Mouse (Mus musculus) embryonic facial prominence, embryonic 10.5 days (tissue): Measurements from ENCODE around the gene Gpn2. TPM values are rescaled to one million over a fixed set of nuclear protein-coding genes. Genes with fewer than 3 reads are reported as not detected.

ENCODE experiments used
- DNase-seq: peaks from one replicate; pipeline ENCODE4 v3.0.0-alpha.2; 2017; ENCODE audit warnings: low spot score
- H3K27ac ChIP-seq: fragments of 300-500 bp; sonication (generic); replicated peaks from 2 replicates; pipeline ENCODE4 v1.5.1; 2016; ENCODE audit warnings: mild to moderate bottlenecking
- H3K27me3 ChIP-seq: fragments of 300-500 bp; sonication (generic); replicated peaks from 2 replicates; pipeline ENCODE4 v1.6.1; 2016; ENCODE audit warnings: low read depth, mild to moderate bottlenecking; ENCODE audit not compliant: poor library complexity, severe bottlenecking
- H3K36me3 ChIP-seq: fragments of 300-500 bp; sonication (generic); replicated peaks from 2 replicates; pipeline ENCODE4 v1.6.1; 2016; ENCODE audit warnings: mild to moderate bottlenecking, moderate library complexity
- H3K4me1 ChIP-seq: fragments of 300-500 bp; sonication (generic); 2 replicates; pipeline ENCODE4 v1.6.1; 2016
- H3K4me3 ChIP-seq: fragments of 300-500 bp; sonication (generic); 2 replicates; pipeline ENCODE4 v1.5.1; 2016; ENCODE audit warnings: mild to moderate bottlenecking, moderate library complexity
- H3K9me3 ChIP-seq: fragments of 300-500 bp; sonication (generic); 2 replicates; pipeline ENCODE4 v1.6.1; 2016; ENCODE audit warnings: mild to moderate bottlenecking
- WGBS: fragments of 180-500 bp; shearing (Covaris S2); methylation state at CpG from one replicate; pipeline ENCODE4 v1.1.7; 2016; 5-methylcytosine and 5-hydroxymethylcytosine counted together
- polyA plus RNA-seq: library from polyadenylated mRNA; unstranded; fragments of >200 nt; fragmentation: Nextera tagmentation; extraction: Ambion mirVana; gene quantifications from 2 replicates; pipeline ENCODE4 v1.2.1, GENCODE M21; 2016

The Gpn2 gene
- 29.4 and 30.9 TPM in 2 replicates for polyA plus RNA-seq

GRCm38 (mm10) chr4:133584059-133584951 is at the start of gene Gpn2:
Gene Gpn2, plus strand, starts transcription at chr4:133584362.
- DNase-seq = peak; percentile 85
- no peaks in the 10 kb centered on the region for H3K27me3 ChIP-seq
- peaks cover 74% of the 10 kb centered on the region for H3K36me3 ChIP-seq
- 3% methylated on average over 65 of the region's 65 CpGs for WGBS
- peak within 1 kb of the TSS; percentile 97 for H3K4me3 ChIP-seq
- H3K27ac ChIP-seq = peak within 1 kb of the TSS; percentile 85
- no peaks in the 10 kb centered on the region for H3K9me3 ChIP-seq
- peaks cover 18% of the 10 kb centered on the region for H3K4me1 ChIP-seq

- no peak overlapping the region for H3K27ac ChIP-seq
- H3K27me3 ChIP-seq = no peaks in the 10 kb centered on the region
- peaks cover 100% of the 10 kb centered on the region for H3K36me3 ChIP-seq
- DNase-seq = no peak
- no peaks in the 10 kb centered on the region for H3K4me1 ChIP-seq
- H3K9me3 ChIP-seq = no peaks in the 10 kb centered on the region
- WGBS = 89% methylated on average over 3 of the region's 3 CpGs
- no peak overlapping the region for H3K4me3 ChIP-seq
These were observed 48.1 kb upstream of the Gpn2 start for GRCm38 (mm10) chr4:133536081-133536480.

GRCm38 (mm10) chr4:133536652-133537051 is 47.5 kb upstream of the Gpn2 start:
- WGBS = 93% methylated on average over 5 of the region's 5 CpGs
- Histone ChIP-seq H3K27me3 (no peaks in the 10 kb centered on the region), H3K4me3 (no peak overlapping the region), H3K27ac (no peak overlapping the region), H3K9me3 (no peaks in the 10 kb centered on the region), H3K36me3 (peaks cover 100% of the 10 kb centered on the region), H3K4me1 (no peaks in the 10 kb centered on the region)
- DNase-seq = no peak

- Histone ChIP-seq H3K36me3 (peaks cover 38% of the 10 kb centered on the region), H3K4me1 (peaks cover 23% of the 10 kb centered on the region), H3K4me3 (peak within 1 kb of the TSS; percentile 97), H3K27me3 (no peaks in the 10 kb centered on the region), H3K9me3 (no peaks in the 10 kb centered on the region), H3K27ac (peak within 1 kb of the TSS; percentile 92)
- WGBS = under 1% methylated on average over 77 of the region's 77 CpGs
- DNase-seq = peak; percentile 98
These were observed 38.6 kb upstream of the Gpn2 start, which contains the start of gene Nudc for GRCm38 (mm10) chr4:133545272-133546231. Gene Nudc, minus strand, starts transcription at chr4:133545996.

GRCm38 (mm10) chr4:133552029-133552428 is 32.1 kb upstream of the Gpn2 start:
- WGBS = 86% methylated on average over 1 of the region's 1 CpGs
- H3K36me3 ChIP-seq = no peaks in the 10 kb centered on the region
- H3K27ac ChIP-seq = no peak overlapping the region
- DNase-seq = no peak
- H3K27me3 ChIP-seq = peaks cover 27% of the 10 kb centered on the region
- H3K4me3 ChIP-seq = no peak overlapping the region
- H3K4me1 ChIP-seq = peaks cover 7% of the 10 kb centered on the region
- H3K9me3 ChIP-seq = no peaks in the 10 kb centered on the region

- H3K36me3 ChIP-seq = no peaks in the 10 kb centered on the region
- no peak within 1 kb of the TSS for H3K27ac ChIP-seq
- H3K27me3 ChIP-seq = peaks cover 27% of the 10 kb centered on the region
- no peak within 1 kb of the TSS for H3K4me3 ChIP-seq
- no peaks in the 10 kb centered on the region for H3K9me3 ChIP-seq
- peaks cover 15% of the 10 kb centered on the region for H3K4me1 ChIP-seq
- DNase-seq = no peak
- 74% methylated on average over 10 of the region's 10 CpGs for WGBS
These were observed 31.3 kb upstream of the Gpn2 start, which contains the start of gene Nr0b2 for GRCm38 (mm10) chr4:133552768-133553447. Gene Nr0b2, plus strand, starts transcription at chr4:133553376.

- peaks cover 15% of the 10 kb centered on the region for H3K4me1 ChIP-seq
- no peaks in the 10 kb centered on the region for H3K36me3 ChIP-seq
- H3K27ac ChIP-seq = no peak overlapping the region
- no peak overlapping the region for H3K4me3 ChIP-seq
- WGBS = 78% methylated on average over 19 of the region's 19 CpGs
- no peaks in the 10 kb centered on the region for H3K9me3 ChIP-seq
- no peak for DNase-seq
- H3K27me3 ChIP-seq = peaks cover 27% of the 10 kb centered on the region
These were observed 30.5 kb upstream of the Gpn2 start for GRCm38 (mm10) chr4:133553448-133554330.

- WGBS = 27% methylated on average over 10 of the region's 10 CpGs
- DNase-seq = no peak
These were observed 27.0 kb upstream of the Gpn2 start for GRCm38 (mm10) chr4:133557041-133557717.

GRCm38 (mm10) chr4:133559846-133560245 is 24.3 kb upstream of the Gpn2 start:
- H3K27me3 ChIP-seq = peaks cover 6% of the 10 kb centered on the region; the same call in 1 of the 2 replicates
- H3K36me3 ChIP-seq = no peaks in the 10 kb centered on the region
- peaks cover 5% of the 10 kb centered on the region; the same call in 1 of the 2 replicates for H3K9me3 ChIP-seq
- H3K4me3 ChIP-seq = no peak overlapping the region
- H3K4me1 ChIP-seq = peaks cover 9% of the 10 kb centered on the region
- DNase-seq = no peak
- WGBS = 82% methylated on average over 4 of the region's 4 CpGs
- H3K27ac ChIP-seq = no peak overlapping the region

More at GRCm38 (mm10) chr4:133557041-133557717, 27.0 kb upstream of the Gpn2 start:
- H3K27ac ChIP-seq = no peak overlapping the region
- H3K36me3 ChIP-seq = no peaks in the 10 kb centered on the region
- H3K4me1 ChIP-seq = peaks cover 15% of the 10 kb centered on the region
- H3K4me3 ChIP-seq = no peak overlapping the region
- peaks cover 16% of the 10 kb centered on the region for H3K27me3 ChIP-seq
- H3K9me3 ChIP-seq = no peaks in the 10 kb centered on the region

GRCm38 (mm10) chr4:133561622-133562021 is 22.5 kb upstream of the Gpn2 start:
- peaks cover 9% of the 10 kb centered on the region for H3K4me1 ChIP-seq
- H3K36me3 ChIP-seq = no peaks in the 10 kb centered on the region
- 78% methylated on average over 4 of the region's 4 CpGs for WGBS
- DNase-seq = no peak
- H3K27me3 ChIP-seq = no peaks in the 10 kb centered on the region
- peaks cover 5% of the 10 kb centered on the region; the same call in 1 of the 2 replicates for H3K9me3 ChIP-seq
- no peak overlapping the region for H3K4me3 ChIP-seq
- no peak overlapping the region for H3K27ac ChIP-seq
